Mouse (Mus musculus): ENCODE measurements at regions not wholly inside any gene's neighbourhood (a gene's known extent, or its start where the extent isn't known, plus 50 kb on each side); places are given as distances from the start of the nearest gene placed in this dataset.
"Not testable (repeated sequence)": the region's sequence is repeated elsewhere in the genome, so short reads cannot be mapped to it uniquely, and the experiment has no call there.

- peak; percentile 89 for DNase-seq (ENCODE audit: low read depth, low spot score)
Observed at GRCm38 (mm10) chr3:117265790-117266189, 94.9 kb downstream of the Plppr4 start.

DNA sequence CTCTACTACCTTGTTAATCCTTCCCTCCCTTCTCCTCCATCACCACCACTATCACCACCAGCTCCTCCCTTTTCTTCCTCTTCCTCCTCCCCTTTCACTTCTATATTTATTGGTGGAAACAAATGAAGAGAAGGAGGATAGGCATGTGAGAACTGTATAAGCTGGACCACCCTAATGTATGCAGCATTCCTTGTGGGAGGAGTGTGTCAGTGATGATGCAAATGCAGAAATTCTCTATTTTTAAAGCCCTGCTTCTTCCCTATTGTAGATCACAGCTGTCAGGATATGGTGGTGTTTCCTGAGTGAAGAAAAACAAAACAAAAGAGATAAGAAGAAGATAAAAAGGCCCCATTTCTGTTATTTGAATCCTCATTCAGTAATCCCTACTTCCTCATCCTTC lies 112.8 kb downstream of the Plppr4 start:
- peak; percentile 19 for DNase-seq (ENCODE audit: low read depth, low spot score)

GRCm38 (mm10) chr3:117241810-117242209 lies 118.9 kb downstream of the Plppr4 start:
- peak; percentile 31 for DNase-seq (ENCODE audit: low read depth, low spot score)

DNA sequence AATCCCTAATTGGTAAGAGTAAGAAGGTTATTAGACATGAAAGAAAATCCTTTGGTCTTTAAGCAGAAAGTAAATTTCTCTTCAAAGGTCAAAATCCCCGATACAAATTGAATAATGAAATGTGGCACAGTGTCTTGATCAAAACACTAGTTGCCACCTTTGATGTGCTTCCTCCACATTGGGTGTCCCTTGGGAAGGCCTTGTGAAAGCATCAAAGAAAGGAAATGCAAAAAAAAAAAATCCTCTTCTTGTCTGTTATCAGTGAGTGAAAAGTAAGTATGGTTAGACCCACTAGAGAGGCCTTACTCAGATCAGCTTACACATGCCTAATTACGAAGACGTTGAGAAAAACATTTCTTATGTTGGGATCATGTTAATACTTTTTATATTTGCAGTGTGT lies 134.1 kb downstream of the Plppr4 start:
- no peak for DNase-seq (ENCODE audit: low read depth, low spot score)

DNA sequence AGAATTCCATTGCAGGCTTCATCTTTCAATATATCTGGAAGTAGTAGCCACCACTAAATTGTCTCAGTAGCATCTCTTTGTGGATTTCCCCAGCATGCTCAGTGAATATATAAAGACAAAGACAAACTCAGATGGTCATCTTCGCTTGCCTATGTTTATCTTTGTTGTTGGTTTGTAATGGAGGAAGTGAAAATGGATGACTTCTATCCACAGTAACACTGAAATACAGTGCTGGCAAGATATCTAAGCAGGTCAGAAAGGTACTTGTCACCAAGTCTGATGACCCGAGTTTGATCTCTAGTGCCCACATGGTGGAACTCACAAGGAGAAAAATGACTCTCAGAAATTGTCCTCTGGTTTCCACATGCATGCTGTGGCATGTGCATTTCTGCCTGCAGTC lies 135.6 kb downstream of the Plppr4 start:
- DNase-seq (ENCODE audit: low read depth, low spot score) = no peak

DNA sequence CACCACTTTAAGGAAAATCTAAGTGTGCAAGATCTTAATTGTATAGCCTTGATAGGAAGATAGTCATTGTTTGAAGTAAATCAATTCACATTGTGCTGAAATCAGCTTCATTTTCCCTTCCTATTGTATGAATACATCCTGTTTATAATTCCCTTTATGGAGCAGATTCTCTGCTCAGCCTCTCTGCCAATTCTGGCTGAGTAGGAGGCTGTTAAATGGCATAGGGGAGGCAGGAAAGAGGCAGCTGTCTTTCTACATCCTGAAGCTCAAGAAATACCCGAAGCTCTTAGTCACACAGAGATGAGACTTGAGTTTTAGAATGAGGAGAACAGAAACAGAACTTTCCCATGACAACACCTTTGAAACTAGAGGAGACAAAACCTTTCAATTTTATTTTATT lies 142.7 kb downstream of the Plppr4 start:
- peak; percentile 83 for DNase-seq (ENCODE audit: low read depth, low spot score)

GRCm38 (mm10) chr3:117191903-117192302 lies 168.8 kb downstream of the Plppr4 start:
- DNase-seq (ENCODE audit: low read depth, low spot score) = no peak

DNA sequence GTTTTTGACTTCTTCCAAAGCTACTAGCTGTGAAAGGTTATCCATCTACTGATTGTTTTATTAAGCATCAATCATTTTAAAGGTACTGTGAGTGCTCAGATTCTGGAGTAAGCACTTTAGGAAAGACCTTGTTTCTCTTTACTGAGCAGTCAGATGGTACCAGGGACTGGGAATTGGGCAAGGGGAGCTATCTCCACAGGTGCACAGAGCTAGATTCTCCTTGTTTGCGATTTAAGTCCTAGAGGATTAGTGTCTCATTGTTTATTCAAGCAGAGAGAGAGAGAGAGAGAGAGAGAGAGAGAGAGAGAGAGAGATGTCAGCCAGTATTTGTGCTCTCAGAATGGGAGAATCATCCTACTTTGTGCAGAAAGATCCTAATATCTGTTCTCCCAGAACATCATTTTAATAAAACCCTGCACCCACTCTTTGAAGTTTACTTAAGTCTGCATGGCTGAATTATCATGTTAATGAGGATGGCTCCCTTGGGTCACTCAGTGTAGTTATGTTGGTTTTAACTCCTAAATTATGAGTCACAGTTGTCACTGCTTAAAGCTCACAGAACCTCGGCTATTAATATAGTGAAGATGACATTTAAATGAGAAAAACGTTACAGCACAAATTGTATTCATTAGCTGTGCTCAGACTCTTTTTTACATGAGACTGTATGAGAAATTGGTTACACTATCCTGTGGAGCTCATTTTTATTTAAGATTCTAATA lies 171.7 kb downstream of the Plppr4 start:
- peak; percentile 36 for DNase-seq (ENCODE audit: low read depth, low spot score)

DNA sequence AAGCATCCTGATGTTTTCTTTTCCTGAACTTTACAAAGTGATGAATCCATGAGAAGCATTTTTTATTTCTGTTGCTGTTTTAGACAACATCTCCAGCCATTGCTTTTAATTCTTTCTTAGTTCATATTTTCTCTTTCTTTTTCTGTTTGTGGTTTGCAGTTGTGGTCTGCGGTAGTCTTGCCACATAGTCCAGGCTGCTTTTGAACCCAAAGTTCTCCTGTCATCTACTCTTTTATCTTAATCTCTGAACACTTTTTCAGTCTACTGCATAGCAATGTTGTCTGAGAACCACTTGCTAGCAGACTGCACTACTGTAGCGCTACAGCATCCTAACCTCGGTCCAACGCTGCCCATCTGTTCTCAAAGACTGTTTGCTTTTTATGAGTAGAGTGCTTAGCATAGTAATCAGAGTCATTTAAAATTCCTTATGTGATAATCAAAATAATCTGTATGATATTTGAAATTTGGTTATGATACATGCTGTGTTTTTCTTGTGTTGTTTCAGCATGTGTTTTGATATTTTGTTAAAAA lies 177.0 kb downstream of the Plppr4 start:
- peak; percentile 40 for DNase-seq (ENCODE audit: low read depth, low spot score)

DNA sequence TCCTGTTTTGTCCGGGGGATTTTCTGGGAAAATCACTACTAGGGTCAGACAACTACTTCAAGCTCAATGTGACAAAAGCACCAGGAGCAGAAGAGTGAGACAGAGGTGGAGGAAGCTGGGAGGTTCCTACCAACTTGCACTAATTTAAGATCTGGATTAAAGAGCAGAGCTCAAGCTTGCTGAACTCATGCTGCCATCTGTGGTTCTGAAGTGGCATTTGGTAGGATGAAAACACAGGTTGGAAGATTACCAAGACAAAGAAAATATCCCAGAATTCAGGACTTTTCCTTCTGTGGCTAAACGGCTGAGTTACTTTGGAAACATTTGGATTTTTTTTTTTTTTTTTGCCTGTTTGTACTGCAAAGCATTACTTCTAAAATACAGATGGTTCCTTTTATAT lies 190.9 kb downstream of the Plppr4 start:
- DNase-seq (ENCODE audit: low read depth, low spot score) = peak; percentile 85

DNA sequence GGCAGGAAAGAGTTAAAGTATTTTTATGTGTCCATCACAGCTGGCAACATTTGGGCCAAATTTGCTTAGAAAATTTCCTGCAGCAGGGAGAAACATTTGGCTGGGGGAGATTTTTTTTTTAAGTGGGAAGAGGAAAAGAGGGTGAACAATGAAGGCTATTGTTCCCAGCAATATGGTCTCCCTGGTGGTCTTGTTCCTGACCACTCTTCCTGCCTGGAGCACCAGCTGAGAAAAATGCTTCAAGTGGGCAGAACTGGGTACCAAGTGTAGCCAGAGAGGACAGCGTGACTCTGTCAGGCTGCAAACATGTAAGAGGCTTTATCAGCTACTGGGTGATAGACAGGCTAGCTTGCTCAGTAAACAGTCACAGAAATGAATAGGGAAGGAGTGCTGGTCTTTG lies 194.3 kb upstream of the Palmd start:
- no peak for DNase-seq (ENCODE audit: low read depth, low spot score)

GRCm38 (mm10) chr3:117160689-117161088 lies 191.9 kb upstream of the Palmd start:
- not testable (repeated sequence) for DNase-seq (ENCODE audit: low read depth, low spot score)

GRCm38 (mm10) chr3:117155274-117155673 lies 186.5 kb upstream of the Palmd start:
- peak; percentile 57 for DNase-seq (ENCODE audit: low read depth, low spot score)

- DNase-seq (ENCODE audit: low read depth, low spot score) = peak; percentile 65
Observed at GRCm38 (mm10) chr3:117153011-117153473, 184.3 kb upstream of the Palmd start.

- no peak for DNase-seq (ENCODE audit: low read depth, low spot score)
Observed at GRCm38 (mm10) chr3:117152414-117152813, 183.6 kb upstream of the Palmd start.

DNA sequence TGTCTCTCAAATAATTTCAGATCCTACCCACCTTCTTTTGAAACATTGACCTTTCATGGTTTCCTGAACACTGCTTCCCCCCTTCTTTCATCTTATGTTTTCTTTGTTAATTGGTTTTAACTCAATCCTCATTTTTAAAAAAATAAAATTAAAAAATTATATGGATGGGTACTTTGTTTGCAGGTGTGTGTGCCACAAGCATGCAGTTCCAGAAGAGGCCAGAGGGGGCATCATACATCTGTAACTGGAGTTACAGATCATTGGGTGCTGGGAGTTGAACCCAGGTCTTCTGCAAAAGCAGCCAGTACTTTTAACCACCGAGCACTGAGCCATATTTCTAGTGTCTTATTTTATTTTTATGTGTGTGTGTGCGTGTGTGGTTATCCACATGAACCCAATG lies 178.6 kb upstream of the Palmd start:
- no peak for DNase-seq (ENCODE audit: low read depth, low spot score)

GRCm38 (mm10) chr3:117139835-117140234 lies 171.0 kb upstream of the Palmd start:
- DNase-seq (ENCODE audit: low read depth, low spot score) = no peak

GRCm38 (mm10) chr3:117138720-117139119 lies 169.9 kb upstream of the Palmd start:
- DNase-seq (ENCODE audit: low read depth, low spot score) = no peak

GRCm38 (mm10) chr3:117132897-117133296 lies 164.1 kb upstream of the Palmd start:
- peak; percentile 44 for DNase-seq (ENCODE audit: low read depth, low spot score)

GRCm38 (mm10) chr3:117122211-117122610 lies 153.4 kb upstream of the Palmd start:
- peak; percentile 83 for DNase-seq (ENCODE audit: low read depth, low spot score)

- peak; percentile 88 for DNase-seq (ENCODE audit: low read depth, low spot score)
Observed at GRCm38 (mm10) chr3:117120086-117121055, 151.6 kb upstream of the Palmd start.

- DNase-seq (ENCODE audit: low read depth, low spot score) = no peak
Observed at GRCm38 (mm10) chr3:117119576-117119975, 150.8 kb upstream of the Palmd start.
